Mouse (Mus musculus) erythroblast, embryonic 14.5 days (primary cell): ENCODE results near the gene Otog. TPM values are rescaled to one million over a fixed set of nuclear protein-coding genes. Genes with fewer than 3 reads are reported as not detected.

Experiments
- H3K27me3 ChIP-seq: 2 replicates; pipeline ENCODE4 v1.6.1; 2012; ENCODE audit warnings: inconsistent platforms; ENCODE audit not compliant: control insufficient read depth
- H3K36me3 ChIP-seq: 2 replicates; pipeline ENCODE4 v1.6.1; 2012; ENCODE audit warnings: mild to moderate bottlenecking, inconsistent platforms; ENCODE audit not compliant: control insufficient read depth
- H3K4me1 ChIP-seq: 2 replicates; pipeline ENCODE4 v1.6.1; 2012; ENCODE audit warnings: inconsistent platforms; ENCODE audit not compliant: control insufficient read depth
- H3K4me3 ChIP-seq: replicated peaks from 2 replicates; pipeline ENCODE3; 2012; ENCODE audit warnings: moderate library complexity, mild to moderate bottlenecking, inconsistent platforms
- H3K9me3 ChIP-seq: 2 replicates; pipeline ENCODE4 v1.6.1; 2012; ENCODE audit warnings: low read length, inconsistent platforms, mixed read lengths; ENCODE audit not compliant: control insufficient read depth
- GATA1 ChIP-seq: IDR thresholded peaks from 2 replicates; pipeline ENCODE4 v1.6.1; 2012; ENCODE audit warnings: low read length, inconsistent platforms, mixed read lengths
- TAL1 ChIP-seq: IDR thresholded peaks from 3 replicates; pipeline ENCODE4 v1.6.1; 2012; ENCODE audit warnings: low read length, inconsistent platforms, mixed read lengths
- polyA plus RNA-seq: library from polyadenylated mRNA; stranded (reverse); fragments of >175 nt; gene quantifications from 2 replicates; pipeline ENCODE4 v1.2.3, GENCODE M21; 2012

Gene Otog
- polyA plus RNA-seq, 1 experiment = not detected

GRCm38 (mm10) chr7:46301031-46301632 is 60.3 kb downstream of the Otog start:
- no peaks in the 10 kb centered on the region for H3K9me3 ChIP-seq
- no peaks in the 10 kb centered on the region for H3K27me3 ChIP-seq
- H3K36me3 ChIP-seq = no peaks in the 10 kb centered on the region
- no peaks in the 10 kb centered on the region for H3K4me1 ChIP-seq
- no peak overlapping the region for H3K4me3 ChIP-seq
- TF ChIP-seq GATA1 (no peak), TAL1 (no peak)

- no peak overlapping the region for H3K4me3 ChIP-seq
- no peaks in the 10 kb centered on the region for H3K4me1 ChIP-seq
- no peaks in the 10 kb centered on the region for H3K27me3 ChIP-seq
- TF ChIP-seq GATA1 (no peak), TAL1 (no peak)
- H3K36me3 ChIP-seq = no peaks in the 10 kb centered on the region
- H3K9me3 ChIP-seq = no peaks in the 10 kb centered on the region
Observed at GRCm38 (mm10) chr7:46313486-46313885, 72.7 kb downstream of the Otog start.

- Histone ChIP-seq H3K9me3 (no peaks in the 10 kb centered on the region), H3K27me3 (no peaks in the 10 kb centered on the region), H3K36me3 (no peaks in the 10 kb centered on the region), H3K4me3 (no peak overlapping the region), H3K4me1 (no peaks in the 10 kb centered on the region)
- TF ChIP-seq GATA1 (no peak), TAL1 (no peak)
Observed at GRCm38 (mm10) chr7:46314220-46315009, 73.6 kb downstream of the Otog start.

- TF ChIP-seq TAL1 = no peak
- TF ChIP-seq GATA1 = no peak
- H3K4me1 ChIP-seq = no peaks in the 10 kb centered on the region
- H3K27me3 ChIP-seq = no peaks in the 10 kb centered on the region
- no peaks in the 10 kb centered on the region for H3K9me3 ChIP-seq
- H3K4me3 ChIP-seq = no peak overlapping the region
- H3K36me3 ChIP-seq = no peaks in the 10 kb centered on the region
Observed at GRCm38 (mm10) chr7:46315692-46316091, 74.9 kb downstream of the Otog start.

- TF ChIP-seq GATA1 = no peak
- no peak for TF ChIP-seq TAL1
- peaks cover 5% of the 10 kb centered on the region for H3K9me3 ChIP-seq
Observed at GRCm38 (mm10) chr7:46316948-46317347, 76.2 kb downstream of the Otog start.

GRCm38 (mm10) chr7:46321242-46321641 is 80.5 kb downstream of the Otog start:
- no peak for TF ChIP-seq GATA1
- no peak for TF ChIP-seq TAL1
- H3K9me3 ChIP-seq = peaks cover 5% of the 10 kb centered on the region

More at GRCm38 (mm10) chr7:46316948-46317347, 76.2 kb downstream of the Otog start:
- H3K4me1 ChIP-seq = peaks cover 5% of the 10 kb centered on the region
- no peaks in the 10 kb centered on the region; the same call in 1 of the 2 replicates for H3K27me3 ChIP-seq
- H3K36me3 ChIP-seq = no peaks in the 10 kb centered on the region
- no peak overlapping the region for H3K4me3 ChIP-seq

GRCm38 (mm10) chr7:46327896-46328295 is 87.1 kb downstream of the Otog start:
- no peak for TF ChIP-seq TAL1
- TF ChIP-seq GATA1 = no peak
- Histone ChIP-seq H3K9me3 (no peaks in the 10 kb centered on the region), H3K36me3 (no peaks in the 10 kb centered on the region), H3K27me3 (no peaks in the 10 kb centered on the region), H3K4me1 (no peaks in the 10 kb centered on the region), H3K4me3 (no peak overlapping the region)

More at GRCm38 (mm10) chr7:46321242-46321641, 80.5 kb downstream of the Otog start:
- Histone ChIP-seq H3K36me3 (no peaks in the 10 kb centered on the region), H3K4me1 (peaks cover 5% of the 10 kb centered on the region), H3K4me3 (no peak overlapping the region), H3K27me3 (no peaks in the 10 kb centered on the region; the same call in 1 of the 2 replicates)

GRCm38 (mm10) chr7:46337397-46337796 is 96.6 kb downstream of the Otog start:
- Histone ChIP-seq H3K27me3 (no peaks in the 10 kb centered on the region), H3K9me3 (peaks cover 2% of the 10 kb centered on the region; the same call in 1 of the 2 replicates), H3K4me1 (no peaks in the 10 kb centered on the region), H3K4me3 (no peak overlapping the region), H3K36me3 (no peaks in the 10 kb centered on the region)
- TF ChIP-seq GATA1 (no peak), TAL1 (no peak)

- H3K9me3 ChIP-seq = peaks cover 2% of the 10 kb centered on the region; the same call in 1 of the 2 replicates
- H3K27me3 ChIP-seq = no peaks in the 10 kb centered on the region
- no peaks in the 10 kb centered on the region for H3K4me1 ChIP-seq
- TF ChIP-seq GATA1 (no peak), TAL1 (no peak)
- H3K4me3 ChIP-seq = no peak overlapping the region
- no peaks in the 10 kb centered on the region for H3K36me3 ChIP-seq
Observed at GRCm38 (mm10) chr7:46339818-46340217, 99.0 kb downstream of the Otog start.
